Mouse (Mus musculus) kidney, postnatal 0 days (tissue): ENCODE measurements around the gene Epn3. TPM values are rescaled to one million over a fixed set of nuclear protein-coding genes. Genes with fewer than 3 reads are reported as not detected.

ENCODE experiments used
- ATAC-seq: fragments of 200-750 bp; cut with Nextera tagmentation; replicated peaks from 2 replicates; pipeline ENCODE4 v1.8.0; 2017; ENCODE audit warnings: low read depth, moderate number of reproducible peaks, moderate TSS enrichment, moderate library complexity; ENCODE audit not compliant: low FRiP score
- DNase-seq: peaks from one replicate; pipeline ENCODE4 v3.0.0-alpha.2; 2016; ENCODE audit warnings: low spot score
- H3K27ac ChIP-seq: fragments of 300-500 bp; sonication (generic); 2 replicates; pipeline ENCODE4 v1.5.1; 2014; ENCODE audit warnings: mild to moderate bottlenecking
- H3K27me3 ChIP-seq: fragments of 300-500 bp; sonication (generic); 2 replicates; pipeline ENCODE4 v1.6.1; 2014; ENCODE audit warnings: low read length, mixed read lengths; ENCODE audit not compliant: insufficient read depth
- H3K36me3 ChIP-seq: fragments of 300-500 bp; sonication (generic); 2 replicates; pipeline ENCODE4 v1.6.1; 2014; ENCODE audit warnings: low read length, mixed read lengths; ENCODE audit not compliant: insufficient read depth
- H3K4me1 ChIP-seq: fragments of 300-500 bp; sonication (generic); replicated peaks from 2 replicates; pipeline ENCODE4 v1.6.1; 2014; ENCODE audit warnings: antibody characterized with exemption, low read length, mixed read lengths; ENCODE audit not compliant: insufficient read depth
- H3K4me2 ChIP-seq: fragments of 300-500 bp; sonication (generic); 2 replicates; pipeline ENCODE4 v1.6.1; 2014; ENCODE audit warnings: mild to moderate bottlenecking, low read length, moderate library complexity, mixed read lengths
- H3K4me3 ChIP-seq: fragments of 300-500 bp; sonication (generic); replicated peaks from 2 replicates; pipeline ENCODE4 v1.5.1; 2014; ENCODE audit warnings: low read depth, low read length
- H3K9ac ChIP-seq: fragments of 300-500 bp; sonication (generic); 2 replicates; pipeline ENCODE4 v1.6.1; 2014; ENCODE audit warnings: low read depth, low read length
- H3K9me3 ChIP-seq: fragments of 300-500 bp; sonication (generic); replicated peaks from 2 replicates; pipeline ENCODE4 v1.6.1; 2016; ENCODE audit warnings: low read length, inconsistent platforms, mixed read lengths
- CTCF ChIP-seq: IDR thresholded peaks from 2 replicates; pipeline ENCODE4 v1.5.1; 2016; ENCODE audit warnings: antibody characterized with exemption, low read depth, mild to moderate bottlenecking, moderate library complexity
- WGBS: fragments of 180-500 bp; shearing (Covaris S2); extraction: QIAGEN DNeasy Blood & Tissue Kit; methylation state at CpG from one replicate; pipeline ENCODE4 v1.1.7; 2014; 5-methylcytosine and 5-hydroxymethylcytosine counted together
- polyA plus RNA-seq: library from polyadenylated mRNA; unstranded; fragments of >200 nt; fragmentation: Nextera tagmentation; extraction: Ambion mirVana; gene quantifications from 2 replicates; pipeline ENCODE4 v1.2.1, GENCODE M21; 2015

Gene Epn3
- polyA plus RNA-seq, 1 experiment from 2014 or later = 37.5 TPM

GRCm38 (mm10) chr11:94447017-94447416, 52.8 kb downstream of the Epn3 start:
- H3K9ac ChIP-seq = no peak overlapping the region
- no peak overlapping the region for H3K4me2 ChIP-seq
- ATAC-seq = no peak
- WGBS = 44% methylated on average over 3 of the region's 3 CpGs
- DNase-seq = no peak
- H3K9me3 ChIP-seq = no peaks in the 10 kb centered on the region
- H3K4me3 ChIP-seq = no peak overlapping the region
- H3K27ac ChIP-seq = no peak overlapping the region
- no peaks in the 10 kb centered on the region for H3K27me3 ChIP-seq
- peaks cover 27% of the 10 kb centered on the region; the same call in 1 of the 2 replicates for H3K4me1 ChIP-seq
- TF ChIP-seq CTCF = no peak
- H3K36me3 ChIP-seq = no peaks in the 10 kb centered on the region

- Histone ChIP-seq H3K27me3 (no peaks in the 10 kb centered on the region), H3K4me1 (peaks cover 28% of the 10 kb centered on the region; the same call in 1 of the 2 replicates), H3K9me3 (no peaks in the 10 kb centered on the region), H3K9ac (no peak overlapping the region), H3K4me2 (no peak overlapping the region), H3K36me3 (no peaks in the 10 kb centered on the region), H3K27ac (peak overlapping the region; percentile 48; the same call in 1 of the 2 replicates), H3K4me3 (no peak overlapping the region)
- ATAC-seq (peak; percentile 71), DNase-seq (no peak)
- no peak for TF ChIP-seq CTCF
- WGBS = 21% methylated on average over 4 of the region's 4 CpGs
Measured at GRCm38 (mm10) chr11:94445300-94445699, 54.5 kb downstream of the Epn3 start.

- Histone ChIP-seq H3K4me2 (no peak overlapping the region), H3K9me3 (no peaks in the 10 kb centered on the region), H3K27ac (no peak overlapping the region), H3K4me3 (no peak overlapping the region), H3K36me3 (no peaks in the 10 kb centered on the region), H3K4me1 (peaks cover 28% of the 10 kb centered on the region; the same call in 1 of the 2 replicates), H3K9ac (no peak overlapping the region), H3K27me3 (no peaks in the 10 kb centered on the region)
- WGBS = 33% methylated on average over 5 of the region's 5 CpGs
- peak; percentile 54 for DNase-seq
- no peak; the same call in 1 of the 2 replicates for ATAC-seq
- no peak for TF ChIP-seq CTCF
Measured at GRCm38 (mm10) chr11:94444829-94445228, 54.9 kb downstream of the Epn3 start.

GRCm38 (mm10) chr11:94441752-94442151, 58.0 kb downstream of the Epn3 start:
- no peak for ATAC-seq
- Histone ChIP-seq H3K4me3 (no peak overlapping the region), H3K27me3 (no peaks in the 10 kb centered on the region), H3K9ac (no peak overlapping the region), H3K9me3 (no peaks in the 10 kb centered on the region), H3K4me1 (peaks cover 28% of the 10 kb centered on the region; the same call in 1 of the 2 replicates), H3K4me2 (no peak overlapping the region), H3K27ac (no peak overlapping the region), H3K36me3 (no peaks in the 10 kb centered on the region)
- DNase-seq = no peak
- WGBS = 55% methylated on average over 9 of the region's 9 CpGs
- TF ChIP-seq CTCF = no peak

GRCm38 (mm10) chr11:94441122-94441521, 58.7 kb downstream of the Epn3 start:
- no peaks in the 10 kb centered on the region for H3K36me3 ChIP-seq
- H3K9me3 ChIP-seq = no peaks in the 10 kb centered on the region
- H3K27ac ChIP-seq = no peak overlapping the region
- H3K27me3 ChIP-seq = no peaks in the 10 kb centered on the region
- ATAC-seq (no peak), DNase-seq (no peak)
- WGBS = 61% methylated on average over 7 of the region's 7 CpGs
- no peak overlapping the region for H3K4me2 ChIP-seq
- no peak for TF ChIP-seq CTCF
- H3K4me3 ChIP-seq = no peak overlapping the region
- H3K9ac ChIP-seq = no peak overlapping the region
- H3K4me1 ChIP-seq = peaks cover 28% of the 10 kb centered on the region; the same call in 1 of the 2 replicates

- WGBS = 83% methylated on average over 6 of the region's 6 CpGs
Measured at GRCm38 (mm10) chr11:94440421-94440820, 59.4 kb downstream of the Epn3 start.

More at GRCm38 (mm10) chr11:94440421-94440820, 59.4 kb downstream of the Epn3 start:
- H3K9me3 ChIP-seq = no peaks in the 10 kb centered on the region
- H3K27me3 ChIP-seq = no peaks in the 10 kb centered on the region
- ATAC-seq = no peak
- TF ChIP-seq CTCF = no peak
- no peak overlapping the region for H3K4me2 ChIP-seq
- no peak overlapping the region for H3K27ac ChIP-seq
- H3K36me3 ChIP-seq = no peaks in the 10 kb centered on the region
- no peak overlapping the region for H3K4me3 ChIP-seq
- no peak overlapping the region for H3K9ac ChIP-seq
- no peak for DNase-seq
- peaks cover 23% of the 10 kb centered on the region; the same call in 1 of the 2 replicates for H3K4me1 ChIP-seq

Other genes starting within 250 kb of the Epn3 start
- 0.28 and 0.71 TPM in 2 replicates for gene Gm21885, start 218.1 kb downstream of the Epn3 start, polyA plus RNA-seq
- gene Luc7l3, start 178.0 kb downstream of the Epn3 start, polyA plus RNA-seq = 107 and 108 TPM in 2 replicates
- 17.9 and 21.9 TPM in 2 replicates for gene Ankrd40, start 172.0 kb downstream of the Epn3 start, polyA plus RNA-seq
- 9.1 and 10.5 TPM in 2 replicates for gene Abcc3, start 107.0 kb downstream of the Epn3 start, polyA plus RNA-seq
- 4.4 and 5.2 TPM in 2 replicates for gene Cacna1g, start 25.8 kb downstream of the Epn3 start, polyA plus RNA-seq
- 0.40 TPM in 1 of 2 replicates, not detected in the other for gene Spata20, start 13.8 kb downstream of the Epn3 start, polyA plus RNA-seq
- gene Mycbpap, start 21.8 kb upstream of the Epn3 start, polyA plus RNA-seq = 3.2 and 3.5 TPM in 2 replicates
- 4.0 and 5.6 TPM in 2 replicates for gene Rsad1, start 49.3 kb upstream of the Epn3 start, polyA plus RNA-seq
- 0.41 and 0.50 TPM in 2 replicates for gene Chad, start 65.1 kb upstream of the Epn3 start, polyA plus RNA-seq
- 6.6 and 7.0 TPM in 2 replicates for gene Acsf2, start 101.9 kb upstream of the Epn3 start, polyA plus RNA-seq
- gene Lrrc59, start 129.8 kb upstream of the Epn3 start, polyA plus RNA-seq = 119 and 135 TPM in 2 replicates
- 135 and 144 TPM in 2 replicates for gene Mrpl27, start 153.8 kb upstream of the Epn3 start, polyA plus RNA-seq
- gene Eme1, start 154.0 kb upstream of the Epn3 start, polyA plus RNA-seq = 7.9 and 8.1 TPM in 2 replicates
- gene Xylt2, start 177.5 kb upstream of the Epn3 start, polyA plus RNA-seq = 18.4 and 21.4 TPM in 2 replicates
- 1.3 and 1.4 TPM in 2 replicates for gene Gm11541, start 204.5 kb upstream of the Epn3 start, polyA plus RNA-seq
- 0.26 and 0.28 TPM in 2 replicates for gene Cdc34b, start 241.8 kb upstream of the Epn3 start, polyA plus RNA-seq